Mouse (Mus musculus) liver, embryonic 14.5 days (tissue): ENCODE data around the gene Zfp418. TPM values are rescaled to one million over a fixed set of nuclear protein-coding genes. Genes with fewer than 3 reads are reported as not detected.
A peak's percentile ranks its signal among the peaks of the same experiment; 100 is the strongest.
"Not testable (repeated sequence)": the region's sequence is repeated elsewhere in the genome, so short reads cannot be mapped to it uniquely, and the experiment has no call there.

ENCODE experiments used
- ATAC-seq: fragments of 200-750 bp; cut with Nextera tagmentation; 2 replicates; pipeline ENCODE4 v1.8.0; 2017; ENCODE audit warnings: moderate number of reproducible peaks, mild to moderate bottlenecking, moderate library complexity; ENCODE audit not compliant: insufficient read depth
- DNase-seq, 3 experiments: peaks; one replicate each; pipeline ENCODE4 v3.0.0-alpha.2; 2012 to 2013; ENCODE audit warnings: low read depth in 3 of 3, low spot score in 3 of 3
- H3K27ac ChIP-seq: fragments of 300-500 bp; sonication (generic); 2 replicates; pipeline ENCODE4 v1.5.1; 2014; ENCODE audit warnings: moderate library complexity, mild to moderate bottlenecking, control low read depth, inconsistent platforms
- H3K27me3 ChIP-seq: fragments of 300-500 bp; sonication (generic); 2 replicates; pipeline ENCODE4 v1.6.1; 2014; ENCODE audit warnings: mild to moderate bottlenecking, low read length, moderate library complexity; ENCODE audit not compliant: control insufficient read depth, insufficient read depth
- H3K36me3 ChIP-seq: fragments of 300-500 bp; sonication (generic); replicated peaks from 2 replicates; pipeline ENCODE4 v1.6.1; 2014; ENCODE audit warnings: low read depth; ENCODE audit not compliant: control insufficient read depth, insufficient read depth
- H3K4me1 ChIP-seq, 2 experiments: fragments of 200-500 bp in 1 of 2; fragments of 300-500 bp in 1 of 2; sonication (generic) in 1 of 2; replicated peaks; 2 replicates each; pipeline ENCODE4 v1.6.1; 2012 to 2014; ENCODE audit warnings: antibody characterized with exemption in 1 of 2, inconsistent platforms in 1 of 2, low read length in 1 of 2; ENCODE audit not compliant: control insufficient read depth in 2 of 2, insufficient read depth in 2 of 2
- H3K4me2 ChIP-seq: fragments of 300-500 bp; sonication (generic); 2 replicates; pipeline ENCODE4 v1.6.1; 2014; ENCODE audit warnings: low read depth, mild to moderate bottlenecking, control low read depth, moderate library complexity
- H3K4me3 ChIP-seq, 2 experiments: fragments of 200-500 bp in 1 of 2; fragments of 300-500 bp in 1 of 2; sonication (generic) in 1 of 2; 2 replicates each; pipeline ENCODE4 v1.5.1; 2012 to 2014; ENCODE audit warnings: low read depth in 2 of 2, low read length in 2 of 2, mild to moderate bottlenecking in 2 of 2, control low read depth in 1 of 2, inconsistent platforms in 1 of 2, moderate library complexity in 1 of 2; ENCODE audit not compliant: insufficient read depth in 1 of 2
- H3K9ac ChIP-seq: fragments of 300-500 bp; sonication (generic); replicated peaks from 2 replicates; pipeline ENCODE4 v1.6.1; 2014; ENCODE audit warnings: mild to moderate bottlenecking, control low read depth, moderate library complexity
- H3K9me3 ChIP-seq: fragments of 300-500 bp; sonication (generic); 2 replicates; pipeline ENCODE4 v1.6.1; 2016; ENCODE audit warnings: low read length, mixed read lengths; ENCODE audit not compliant: control insufficient read depth
- CTCF ChIP-seq: IDR thresholded peaks from 2 replicates; pipeline ENCODE4 v1.5.1; 2016; ENCODE audit warnings: antibody characterized with exemption, low read depth, control low read depth
- EP300 ChIP-seq: IDR thresholded peaks from 2 replicates; pipeline ENCODE4 v1.6.1; 2016; ENCODE audit warnings: antibody characterized with exemption, low read depth
- WGBS: fragments of 180-500 bp; shearing (Covaris S2); extraction: QIAGEN DNeasy Blood & Tissue Kit; methylation state at CpG from one replicate; pipeline ENCODE4 v1.1.7; 2014; ENCODE audit not compliant: insufficient replicate concordance; 5-methylcytosine and 5-hydroxymethylcytosine counted together
- polyA plus RNA-seq, 2 experiments: library from polyadenylated mRNA; depleted of rRNA in 1 of 2; stranded (reverse) in 1 of 2; unstranded in 1 of 2; fragments of >200 nt; fragmentation: Nextera tagmentation in 1 of 2; extraction: Ambion mirVana in 1 of 2; gene quantifications; 2 replicates each; pipeline versions ENCODE4 v1.2.1 to v1.2.3; 2012 to 2014

Zfp418 gene
- polyA plus RNA-seq (2012; rRNA removed) (0.18 and 0.28 TPM in 2 replicates), polyA plus RNA-seq (2014; fragmentation: Nextera tagmentation; extraction: Ambion mirVana) (0.23 and 0.54 TPM in 2 replicates)

DNA sequence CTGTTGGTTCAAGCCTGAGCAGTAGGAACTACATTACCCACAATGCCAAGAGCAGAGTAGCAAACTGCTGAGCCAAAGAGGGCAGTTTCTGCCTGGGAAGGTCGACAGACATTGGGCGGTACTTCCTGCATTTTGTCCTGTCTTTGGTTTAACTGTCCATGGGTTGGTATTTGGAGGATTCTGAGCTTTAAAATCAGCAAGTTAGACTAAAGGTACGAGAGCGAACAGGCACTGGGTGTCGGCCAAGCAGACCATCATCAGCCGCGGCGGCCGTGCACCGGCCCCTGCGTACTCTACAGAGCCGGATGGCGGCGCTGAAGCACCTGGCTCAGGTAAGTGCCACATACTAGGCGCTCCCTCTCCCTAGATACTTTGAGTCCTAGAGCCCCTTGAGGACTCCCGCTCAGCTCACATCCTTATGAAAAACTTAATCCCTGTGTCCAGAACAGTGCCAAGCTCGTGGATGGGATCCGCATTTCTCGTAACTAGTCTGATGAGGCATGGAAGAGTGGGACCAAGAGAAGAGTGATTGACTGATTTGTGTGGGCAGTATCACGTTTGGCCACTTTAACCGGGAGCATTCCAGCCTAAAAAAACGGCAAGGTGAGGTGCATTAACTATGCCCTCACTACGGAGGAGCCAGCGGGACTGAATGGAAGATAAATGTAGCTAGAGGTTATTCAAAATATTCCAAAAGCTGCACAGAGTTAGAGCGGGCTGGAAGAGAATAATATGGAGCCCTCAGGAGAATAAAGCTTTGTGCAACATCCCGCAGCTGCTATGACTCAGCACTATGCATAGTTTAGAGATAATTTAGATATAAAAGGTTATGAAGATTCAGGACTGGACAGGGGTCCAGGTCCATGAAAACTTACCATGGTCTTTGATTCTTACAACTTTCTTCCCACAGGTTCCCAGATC lies at the start of gene Zfp418:
Gene Zfp418 (plus strand): TSS at position 104 of the 921 bp plus-strand sequence.
- H3K27me3 ChIP-seq: no peaks in the 10 kb centered on the region
- H3K4me1 ChIP-seq: peaks cover 0 to 6% of the 10 kb centered on the region in 2 experiments; a peak in 1 of 4 replicates
- H3K27ac ChIP-seq: no peak within 1 kb of the TSS
- DNase-seq: peak in 2 of 3 experiments; percentile 33 to 35
- ATAC-seq: peak; percentile 86
- TF ChIP-seq CTCF (0 out of 2 replicates have a peak, but pooled peaks have one; percentile 19), EP300 (no peak)
- H3K4me3 ChIP-seq: peak within 1 kb of the TSS; percentile 59 to 76
- H3K9ac ChIP-seq: peak within 1 kb of the TSS; percentile 60
- H3K9me3 ChIP-seq: no peaks in the 10 kb centered on the region
- H3K4me2 ChIP-seq: peak within 1 kb of the TSS; percentile 67
- H3K36me3 ChIP-seq: no peaks in the 10 kb centered on the region
- WGBS: 2% methylated on average over 26 of the region's 26 CpGs

DNA sequence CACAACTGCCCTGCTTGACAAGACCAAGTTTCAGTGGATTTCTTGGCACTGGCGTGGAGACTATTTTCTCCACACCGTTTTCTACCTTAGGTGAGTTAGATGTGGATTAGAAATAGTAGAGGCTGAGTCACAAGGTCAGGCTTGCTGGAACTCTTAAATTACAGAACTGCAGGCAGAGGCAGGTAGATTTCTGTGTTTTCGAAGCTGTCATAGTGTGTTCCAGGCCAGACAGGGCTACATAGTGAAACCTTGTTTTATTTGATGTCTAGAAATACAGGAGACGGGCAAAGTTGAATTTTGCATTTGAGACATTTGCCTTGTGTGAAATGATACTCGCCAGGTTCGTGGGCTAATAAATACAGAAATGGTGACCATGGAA lies 49.5 kb upstream of the Zfp418 start:
- TF ChIP-seq CTCF: no peak
- no peak for TF ChIP-seq EP300
- no peak overlapping the region for H3K27ac ChIP-seq
- DNase-seq (no peak), ATAC-seq (no peak)
- H3K36me3 ChIP-seq: no peaks in the 10 kb centered on the region
- no peak overlapping the region; the same call in 1 of the 2 replicates for H3K9ac ChIP-seq
- H3K9me3 ChIP-seq: no peaks in the 10 kb centered on the region
- peak overlapping the region; percentile 65 for H3K4me2 ChIP-seq
- H3K4me1 ChIP-seq: peaks cover 0 to 5% of the 10 kb centered on the region in 2 experiments; a peak in 3 of 4 replicates
- H3K27me3 ChIP-seq: no peaks in the 10 kb centered on the region
- WGBS: 38% methylated on average over 6 of the region's 6 CpGs
- peak overlapping the region; percentile 68 to 89 for H3K4me3 ChIP-seq

- H3K9me3 ChIP-seq, H3K4me1 ChIP-seq, ATAC-seq, H3K4me3 ChIP-seq, H3K4me2 ChIP-seq, H3K27ac ChIP-seq, H3K9ac ChIP-seq, H3K27me3 ChIP-seq, DNase-seq, H3K36me3 ChIP-seq: not testable (repeated sequence)
- WGBS: 82% methylated on average over 14 of the region's 15 CpGs
Measured at GRCm38 (mm10) chr7:7130491-7131124, 40.5 kb upstream of the Zfp418 start.

- WGBS: 64% methylated on average over 8 of the region's 8 CpGs
Measured at GRCm38 (mm10) chr7:7132751-7133150, 38.4 kb upstream of the Zfp418 start.

GRCm38 (mm10) chr7:7136379-7136866 lies 34.7 kb upstream of the Zfp418 start, which contains the start of gene Zfp773:
Gene Zfp773, minus strand, starts transcription at chr7:7136755.
- Histone ChIP-seq H3K27ac (no peak within 1 kb of the TSS), H3K4me1 (no peaks in the 10 kb centered on the region), H3K9ac (peak within 1 kb of the TSS; percentile 23), H3K4me3 (peak within 1 kb of the TSS; percentile 50 to 62), H3K36me3 (no peaks in the 10 kb centered on the region), H3K9me3 (no peaks in the 10 kb centered on the region), H3K4me2 (peak within 1 kb of the TSS; percentile 55), H3K27me3 (no peaks in the 10 kb centered on the region)
- peak in 1 of 3 experiments; percentile 9 for DNase-seq
- WGBS: 6% methylated on average over 16 of the region's 16 CpGs
- ATAC-seq: peak; percentile 82
- TF ChIP-seq EP300 (no peak), CTCF (peak; percentile 44)

More at GRCm38 (mm10) chr7:7132751-7133150, 38.4 kb upstream of the Zfp418 start:
- ATAC-seq (no peak), DNase-seq (no peak)
- H3K36me3 ChIP-seq: no peaks in the 10 kb centered on the region
- no peaks in the 10 kb centered on the region for H3K27me3 ChIP-seq
- no peaks in the 10 kb centered on the region for H3K9me3 ChIP-seq
- no peak overlapping the region for H3K4me3 ChIP-seq
- no peaks in the 10 kb centered on the region for H3K4me1 ChIP-seq
- no peak overlapping the region for H3K9ac ChIP-seq
- no peak overlapping the region for H3K27ac ChIP-seq
- TF ChIP-seq CTCF (no peak), EP300 (no peak)
- no peak overlapping the region for H3K4me2 ChIP-seq
